Mouse (Mus musculus): Measurements from ENCODE around the gene Lpin2. TPM values are rescaled to one million over a fixed set of nuclear protein-coding genes. Genes with fewer than 3 reads are reported as not detected.

The Lpin2 gene
- total RNA-seq (2023), result 44.2 TPM

GRCm38 (mm10) chr17:71182211-71182721 lies at the start of gene Lpin2:
Gene Lpin2, plus strand, starts transcription at chr17:71182560.

Other genes starting within 250 kb of the Lpin2 start
- 1.6 TPM for gene Myom1, start 179.9 kb upstream of the Lpin2 start, total RNA-seq (2023)
- 397 TPM for gene Myl12a, start 179.7 kb upstream of the Lpin2 start, total RNA-seq (2023)
- 3.3 TPM for gene Emilin2, start 129.4 kb downstream of the Lpin2 start, total RNA-seq (2023)